ENCODE assay signal across 9 mouse cellular contexts in the genomic region with DNA sequence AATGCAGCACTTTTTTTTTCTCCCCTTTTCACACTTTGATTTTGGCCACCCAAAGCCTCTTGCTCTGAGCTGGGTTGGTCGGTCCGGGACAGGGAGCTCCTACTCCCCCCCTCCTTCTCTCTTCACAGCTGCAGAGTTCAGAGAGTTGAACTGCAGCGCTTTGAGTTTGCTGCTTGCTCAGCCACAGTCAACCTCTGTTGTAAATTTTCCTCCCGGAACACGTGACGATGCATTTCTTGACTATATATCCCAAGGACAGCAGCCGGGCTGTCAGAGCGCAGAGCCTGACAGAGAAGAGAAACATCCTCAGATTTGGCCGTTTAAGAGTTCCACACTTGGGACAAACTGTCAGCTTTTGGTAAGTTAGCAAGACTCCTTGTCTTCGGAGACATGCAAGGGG. TPM values are rescaled to one million over a fixed set of nuclear protein-coding genes. Genes with fewer than 3 reads are reported as not detected.
DNase-seq lines count a peak whose midpoint lies in the region; ATAC-seq and TF ChIP-seq lines count a peak whose summit lies in the region.
"Had no signal": no experiment of that assay in that cellular context is flagged by ENCODE, and none has a peak within 500 bp of the region (broad histone marks: within the 10 kb centered on the region; RNA-seq: fewer than 3 reads in every experiment).

A gene (plus strand): TSS at position 120 of the 400 bp plus-strand sequence.

- H3K4me2 ChIP-seq in embryonic facial prominence, embryonic 11.5 days (ENCODE audit: low read depth, low read length): no peak within 1 kb of the TSS
- peak within 1 kb of the TSS; percentile 36 for H3K4me2 ChIP-seq in intestine, embryonic 15.5 days (replicated peaks)
- peak within 1 kb of the TSS; percentile 43 for H3K4me2 ChIP-seq in limb, embryonic 14.5 days (replicated peaks; ENCODE audit: low read depth, low read length, severe bottlenecking)

- no peaks in the 10 kb centered on the region for H3K27me3 ChIP-seq in embryonic facial prominence, embryonic 11.5 days (ENCODE audit: control insufficient read depth, insufficient read depth, low read length)
- no peaks in the 10 kb centered on the region for H3K27me3 ChIP-seq in embryonic facial prominence, embryonic 10.5 days (replicated peaks; ENCODE audit: low read depth, poor library complexity, severe bottlenecking)
- H3K27me3 ChIP-seq in intestine, embryonic 15.5 days (replicated peaks): no peaks in the 10 kb centered on the region
- H3K27me3 ChIP-seq in limb, embryonic 14.5 days (ENCODE audit: control insufficient read depth, insufficient read depth, low read length): no peaks in the 10 kb centered on the region

- ATAC-seq in embryonic facial prominence, embryonic 11.5 days (replicated peaks; ENCODE audit: insufficient number of reproducible peaks, low FRiP score, low TSS enrichment, low read depth): no peak
- ATAC-seq in intestine, embryonic 15.5 days: peak; percentile 60
- peak; percentile 44; the same call in 1 of the 2 replicates for ATAC-seq in limb, embryonic 14.5 days (ENCODE audit: low FRiP score, low read depth)
- no peak for ATAC-seq in megakaryocyte, adult 5-6 weeks (ENCODE audit: poor library complexity, severe bottlenecking)
- no peak for ATAC-seq in megakaryocyte progenitor cell, adult 5-6 weeks (replicated peaks; ENCODE audit: poor library complexity)

- no peaks in the 10 kb centered on the region for H3K36me3 ChIP-seq in embryonic facial prominence, embryonic 11.5 days (replicated peaks; ENCODE audit: control insufficient read depth, insufficient read depth, low read depth, low read length)
- no peaks in the 10 kb centered on the region for H3K36me3 ChIP-seq in embryonic facial prominence, embryonic 10.5 days (replicated peaks)
- H3K36me3 ChIP-seq in intestine, embryonic 15.5 days: no peaks in the 10 kb centered on the region
- H3K36me3 ChIP-seq in limb, embryonic 14.5 days (ENCODE audit: control insufficient read depth, insufficient read depth, low read length): no peaks in the 10 kb centered on the region

- no peaks in the 10 kb centered on the region; the same call in 1 of the 2 replicates for H3K4me1 ChIP-seq in embryonic facial prominence, embryonic 11.5 days (ENCODE audit: control insufficient read depth, insufficient read depth, low read length)
- peaks cover 39% of the 10 kb centered on the region for H3K4me1 ChIP-seq in embryonic facial prominence, embryonic 10.5 days
- peaks cover 37% of the 10 kb centered on the region for H3K4me1 ChIP-seq in intestine, embryonic 15.5 days (replicated peaks)
- peaks cover 72% of the 10 kb centered on the region for H3K4me1 ChIP-seq in limb, embryonic 14.5 days (ENCODE audit: control insufficient read depth, insufficient read depth, low read length)

- peak; percentile 9 for DNase-seq in embryonic facial prominence, embryonic 11.5 days (ENCODE audit: low spot score)
- no peak for DNase-seq in embryonic facial prominence, embryonic 10.5 days (ENCODE audit: low spot score)
- DNase-seq in adrenal gland, postnatal 36 days: peak; percentile 28 to 47
- peak; percentile 28 for DNase-seq in limb, embryonic 14.5 days (ENCODE audit: low spot score)
- DNase-seq in thymus, postnatal 36 days: no peak
- DNase-seq: midbrain, embryonic 14.5 days had no signal

- no peak within 1 kb of the TSS for H3K9ac ChIP-seq in embryonic facial prominence, embryonic 11.5 days (replicated peaks; ENCODE audit: low read length)
- no peak within 1 kb of the TSS for H3K9ac ChIP-seq in intestine, embryonic 15.5 days
- peak within 1 kb of the TSS; percentile 32; the same call in 1 of the 2 replicates for H3K9ac ChIP-seq in limb, embryonic 14.5 days (ENCODE audit: low read depth, low read length, severe bottlenecking)

- H3K27ac ChIP-seq in embryonic facial prominence, embryonic 11.5 days (replicated peaks; ENCODE audit: low read depth, low read length): no peak within 1 kb of the TSS
- H3K27ac ChIP-seq in embryonic facial prominence, embryonic 10.5 days (replicated peaks): no peak within 1 kb of the TSS
- H3K27ac ChIP-seq in intestine, embryonic 15.5 days: peak within 1 kb of the TSS; percentile 11; the same call in 1 of the 2 replicates
- 0 out of 2 replicates have a peak within 1 kb of the TSS, but pooled peaks have one; percentile 38 for H3K27ac ChIP-seq in limb, embryonic 14.5 days (replicated peaks; ENCODE audit: low read depth, low read length)

- no peak within 1 kb of the TSS for H3K4me3 ChIP-seq in embryonic facial prominence, embryonic 11.5 days (ENCODE audit: low read depth, low read length)
- no peak within 1 kb of the TSS for H3K4me3 ChIP-seq in embryonic facial prominence, embryonic 10.5 days
- no peak within 1 kb of the TSS for H3K4me3 ChIP-seq in intestine, embryonic 15.5 days (replicated peaks)
- peak within 1 kb of the TSS; percentile 27 for H3K4me3 ChIP-seq in limb, embryonic 14.5 days (replicated peaks; ENCODE audit: low read length)

- no peak for TF ChIP-seq POLR2A in limb, embryonic 14.5 days (IDR thresholded peaks at IDR 0.05; ENCODE audit: borderline replicate concordance, extremely low read depth, insufficient read depth, insufficient read length)

- no peaks in the 10 kb centered on the region for H3K9me3 ChIP-seq in embryonic facial prominence, embryonic 11.5 days (replicated peaks; ENCODE audit: control insufficient read depth, low read length)
- no peaks in the 10 kb centered on the region for H3K9me3 ChIP-seq in embryonic facial prominence, embryonic 10.5 days
- no peaks in the 10 kb centered on the region for H3K9me3 ChIP-seq in intestine, embryonic 15.5 days
- no peaks in the 10 kb centered on the region for H3K9me3 ChIP-seq in limb, embryonic 14.5 days (ENCODE audit: control insufficient read depth, low read length)

- 71% methylated on average over 10 of the region's 10 CpGs for WGBS in embryonic facial prominence, embryonic 11.5 days
- 76% methylated on average over 10 of the region's 10 CpGs for WGBS in embryonic facial prominence, embryonic 10.5 days
- WGBS in intestine, embryonic 15.5 days: 29% methylated on average over 10 of the region's 10 CpGs
- WGBS in limb, embryonic 14.5 days: 24% methylated on average over 10 of the region's 10 CpGs

RNA-seq across cellular contexts. Expression of the gene that starts here (rescaled TPM):
- polyA plus RNA-seq in embryonic facial prominence, embryonic 11.5 days (2014; fragmentation: Nextera tagmentation; extraction: Ambion mirVana): 1.2 and 1.3 TPM in 2 replicates
- polyA plus RNA-seq in embryonic facial prominence, embryonic 10.5 days (2016; fragmentation: Nextera tagmentation; extraction: Ambion mirVana): 0.11 and 0.36 TPM in 2 replicates
- total RNA-seq in adrenal gland, postnatal 36 days (2021): 1 to 10 TPM; 7.0 to 8.1 TPM
- 5.7 and 6.3 TPM in 2 replicates for polyA plus RNA-seq in intestine, embryonic 15.5 days (2015; fragmentation: Nextera tagmentation; extraction: Ambion mirVana)
- polyA plus RNA-seq in limb, embryonic 14.5 days (2012; rRNA removed): 9.0 TPM in 2 replicates
- polyA plus RNA-seq in limb, embryonic 14.5 days (2014; fragmentation: Nextera tagmentation; extraction: Ambion mirVana): 18.3 and 21.2 TPM in 2 replicates
- not detected in 2 replicates for total RNA-seq in megakaryocyte, adult 5-6 weeks (2015)
- not detected in 2 replicates for total RNA-seq in megakaryocyte, adult 5-6 weeks (2017)
- not detected in 2 replicates for total RNA-seq in megakaryocyte progenitor cell, adult 5-6 weeks (2015)
- not detected in 2 replicates for total RNA-seq in megakaryocyte progenitor cell, adult 5-6 weeks (2017)

Comparison
In these comparisons a context has a peak if more than half of its experiments do, and no peak if none do; other contexts are left out.
1. RNA of the gene that starts here (total RNA-seq): 7.0 to 8.1 TPM in adrenal gland, postnatal 36 days; not detected in megakaryocyte, adult 5-6 weeks and not detected in megakaryocyte progenitor cell, adult 5-6 weeks; every median in the first group is over 4 times any median in the second.
2. DNase-seq: peak in embryonic facial prominence, embryonic 11.5 days (single experiment), adrenal gland, postnatal 36 days (2 of 2) and limb, embryonic 14.5 days (single experiment); none in embryonic facial prominence, embryonic 10.5 days (single experiment) and thymus, postnatal 36 days (0 of 2).
3. ATAC-seq: peak in intestine, embryonic 15.5 days (single experiment) and limb, embryonic 14.5 days (single experiment); none in embryonic facial prominence, embryonic 11.5 days (single experiment), megakaryocyte, adult 5-6 weeks (single experiment) and megakaryocyte progenitor cell, adult 5-6 weeks (single experiment).
4. H3K27ac ChIP-seq: peak in intestine, embryonic 15.5 days (single experiment) and limb, embryonic 14.5 days (single experiment); none in embryonic facial prominence, embryonic 11.5 days (single experiment) and embryonic facial prominence, embryonic 10.5 days (single experiment).